Mouse (Mus musculus): ENCODE results near the gene C1qc. TPM values are rescaled to one million over a fixed set of nuclear protein-coding genes. Genes with fewer than 3 reads are reported as not detected.
A peak's percentile ranks its signal among the peaks of the same experiment; 100 is the strongest.

Gene C1qc
- polyA plus RNA-seq, 1 experiment from 2014 or later, result 36.3 TPM

DNA sequence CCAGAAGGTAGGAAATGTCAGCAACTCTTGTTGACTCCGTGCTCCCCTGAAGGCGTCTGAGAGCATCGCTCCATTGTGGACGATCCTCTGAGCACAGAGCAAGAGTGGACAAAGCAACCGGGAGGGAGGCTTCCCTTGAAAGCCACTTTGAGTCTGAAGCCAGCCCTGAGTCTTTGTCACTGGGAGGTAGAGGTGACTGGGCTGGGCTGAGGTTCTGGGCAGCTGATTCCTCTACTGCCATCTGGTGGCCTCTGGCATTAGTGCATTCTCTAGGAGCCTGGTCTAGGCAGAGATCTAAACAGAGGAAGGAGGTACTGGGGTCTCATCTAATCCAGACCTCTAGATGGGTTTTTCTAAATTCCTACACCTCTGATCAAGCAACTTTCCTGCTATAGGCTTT lies 51.8 kb downstream of the C1qc start:
- ATAC-seq, result peak; percentile 55
- 0 out of 2 replicates have a peak, but pooled peaks cover 2% of the 10 kb centered on the region for H3K27me3 ChIP-seq (replicated peaks)
- WGBS, result 4% methylated on average over 5 of the region's 5 CpGs
- H3K4me3 ChIP-seq (replicated peaks), result no peak overlapping the region
- no peak overlapping the region for H3K27ac ChIP-seq
- no peak overlapping the region for H3K4me2 ChIP-seq (replicated peaks)
- peaks cover 42% of the 10 kb centered on the region for H3K4me1 ChIP-seq (replicated peaks)
- no peak overlapping the region for H3K9ac ChIP-seq
- no peaks in the 10 kb centered on the region for H3K9me3 ChIP-seq
- H3K36me3 ChIP-seq, result no peaks in the 10 kb centered on the region

Other genes with a start within 250 kb of the C1qc start
- 8.2 and 8.9 TPM in 2 replicates for gene Ephb2, start 57.1 kb downstream of the C1qc start, polyA plus RNA-seq (2015; fragmentation: Nextera tagmentation; extraction: Ambion mirVana)
- 67.2 and 68.8 TPM in 2 replicates for gene C1qb, start 6.9 kb downstream of the C1qc start, polyA plus RNA-seq (2015; fragmentation: Nextera tagmentation; extraction: Ambion mirVana)
- gene C1qa, start 5.7 kb upstream of the C1qc start, polyA plus RNA-seq (2015; fragmentation: Nextera tagmentation; extraction: Ambion mirVana), result 50.0 and 58.6 TPM in 2 replicates
- 0.80 and 0.84 TPM in 2 replicates for gene Epha8, start 63.8 kb upstream of the C1qc start, polyA plus RNA-seq (2015; fragmentation: Nextera tagmentation; extraction: Ambion mirVana)
- gene Zbtb40, start 155.7 kb upstream of the C1qc start, polyA plus RNA-seq (2015; fragmentation: Nextera tagmentation; extraction: Ambion mirVana), result 2.9 and 3.9 TPM in 2 replicates